Mouse (Mus musculus): ENCODE data around the gene Cntrl.

Gene Cntrl

GRCm38 (mm10) chr2:35109141-35109923, at the start of gene Cntrl:
Gene Cntrl, plus strand, starts transcription at chr2:35109492.
- peak; percentile 98 for DNase-seq (ENCODE audit: extremely low spot score, low spot score)

GRCm38 (mm10) chr2:35060256-35060655, 49.0 kb upstream of the Cntrl start:
- no peak for DNase-seq (ENCODE audit: extremely low spot score, low spot score)

DNA sequence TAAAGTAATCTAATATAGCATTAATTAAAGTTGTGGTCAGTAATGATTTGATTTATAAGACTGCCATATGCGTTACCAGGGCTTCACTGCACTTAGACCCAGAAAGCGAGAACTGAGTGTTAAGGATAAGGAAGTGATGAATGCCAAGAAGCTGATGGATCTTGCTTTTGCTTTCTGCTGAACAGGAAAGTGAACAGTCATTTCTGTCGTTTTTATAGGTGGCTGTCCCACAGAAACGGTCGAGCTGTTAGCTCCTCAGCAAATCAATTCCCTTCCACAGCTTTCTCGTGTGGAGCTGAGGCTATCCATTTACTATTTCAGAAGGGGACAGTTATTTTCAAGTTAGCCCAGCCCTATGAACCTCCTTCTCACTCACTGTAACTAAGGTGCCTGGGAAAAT, 48.4 kb upstream of the Cntrl start:
- DNase-seq (ENCODE audit: extremely low spot score, low spot score) = no peak

DNA sequence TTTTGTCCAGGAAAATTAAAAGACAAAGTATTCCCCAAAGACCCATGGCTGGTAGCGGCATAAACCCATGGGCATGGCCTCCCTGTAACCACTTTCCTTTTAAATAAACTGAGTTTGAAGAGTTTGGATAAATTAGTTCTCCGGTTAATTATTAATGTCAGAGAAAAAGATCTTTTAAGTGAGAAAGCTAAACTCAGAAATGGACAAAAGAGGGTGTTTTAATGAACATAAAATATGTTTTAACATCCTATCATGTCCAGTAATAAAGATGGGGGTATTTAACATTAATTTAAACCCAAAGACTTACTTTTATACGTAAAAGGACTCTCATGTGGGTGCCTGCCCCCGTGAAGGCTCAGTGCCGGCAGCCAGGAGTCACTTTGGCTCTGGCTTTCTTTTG, 48.0 kb upstream of the Cntrl start, which contains the start of gene Hc:
Gene Hc, minus strand, starts transcription at position 101 of the 400 bp plus-strand sequence.
- no peak for DNase-seq (ENCODE audit: extremely low spot score, low spot score)

- DNase-seq (ENCODE audit: extremely low spot score, low spot score) = no peak
These were observed 45.8 kb upstream of the Cntrl start for GRCm38 (mm10) chr2:35063333-35064030.

DNA sequence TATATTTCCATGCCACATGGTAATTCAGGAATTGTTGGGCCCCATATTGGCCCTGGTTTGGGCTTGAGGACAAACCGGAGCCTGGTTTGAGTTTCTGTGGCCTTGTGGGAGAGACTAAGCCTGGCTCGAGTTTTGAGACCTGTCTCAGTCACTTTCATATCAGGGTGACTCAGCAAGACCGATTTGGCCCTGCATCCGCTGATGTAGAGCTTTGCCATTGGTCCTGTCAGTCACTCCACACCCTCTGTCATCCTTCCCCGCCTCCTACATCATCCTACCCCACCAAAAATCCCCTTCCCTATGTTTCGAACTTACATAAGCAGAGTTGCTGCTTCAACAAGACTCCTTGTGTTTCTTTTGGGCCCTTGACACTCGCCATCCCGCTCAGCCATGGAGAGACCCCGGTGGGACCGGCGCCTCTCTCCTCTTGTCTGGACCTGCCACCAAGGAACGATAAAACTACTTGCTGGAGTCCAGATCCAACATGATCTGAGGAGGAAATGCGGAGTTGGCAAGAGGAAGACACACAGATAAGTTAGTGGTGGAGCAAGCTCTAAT, 42.7 kb upstream of the Cntrl start:
- no peak for DNase-seq (ENCODE audit: extremely low spot score, low spot score)

DNA sequence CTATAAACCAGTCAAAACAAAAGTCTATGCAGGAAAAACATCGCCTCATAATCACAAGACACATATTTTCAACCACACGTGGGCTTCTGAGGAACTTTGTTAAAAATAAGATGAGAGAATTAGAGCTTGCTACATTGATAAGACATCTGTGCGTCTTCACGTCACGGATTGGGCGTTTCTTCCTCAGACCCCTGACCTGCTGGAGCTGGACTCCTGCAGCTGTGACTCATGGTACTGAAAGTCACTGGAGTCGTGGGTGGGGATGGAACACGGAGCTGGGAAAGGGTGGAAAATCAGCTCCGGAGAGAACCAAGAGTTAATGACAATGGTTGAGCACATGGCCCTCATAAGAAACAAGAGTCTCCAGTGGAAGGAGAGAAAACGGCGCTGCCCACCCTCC, 42.2 kb upstream of the Cntrl start:
- DNase-seq (ENCODE audit: extremely low spot score, low spot score) = no peak

- DNase-seq (ENCODE audit: extremely low spot score, low spot score) = no peak
These were observed 40.2 kb upstream of the Cntrl start for GRCm38 (mm10) chr2:35069124-35069523.

- no peak for DNase-seq (ENCODE audit: extremely low spot score, low spot score)
These were observed 39.0 kb upstream of the Cntrl start for GRCm38 (mm10) chr2:35070275-35070674.

- no peak for DNase-seq (ENCODE audit: extremely low spot score, low spot score)
These were observed 36.7 kb upstream of the Cntrl start for GRCm38 (mm10) chr2:35072547-35072946.

DNA sequence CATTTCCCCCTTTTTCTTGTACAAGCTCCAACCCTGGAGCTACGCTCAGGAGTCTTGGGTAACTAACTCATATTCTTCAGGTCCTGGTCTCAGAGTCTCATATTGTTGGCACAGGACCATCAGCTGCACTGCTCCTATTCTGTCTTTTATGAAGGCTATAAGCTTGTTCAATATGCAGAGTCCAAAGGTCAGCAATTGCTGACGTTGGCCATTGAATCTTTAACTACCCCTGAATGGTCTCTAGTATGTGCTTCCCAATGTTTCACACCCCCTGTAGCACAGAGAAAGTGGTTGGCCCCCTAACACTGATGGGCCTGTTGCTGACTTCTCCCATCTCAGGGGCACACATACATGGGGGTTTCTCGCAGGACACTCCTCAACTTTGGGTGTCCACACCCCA, 35.0 kb upstream of the Cntrl start:
- no peak for DNase-seq (ENCODE audit: extremely low spot score, low spot score)

DNA sequence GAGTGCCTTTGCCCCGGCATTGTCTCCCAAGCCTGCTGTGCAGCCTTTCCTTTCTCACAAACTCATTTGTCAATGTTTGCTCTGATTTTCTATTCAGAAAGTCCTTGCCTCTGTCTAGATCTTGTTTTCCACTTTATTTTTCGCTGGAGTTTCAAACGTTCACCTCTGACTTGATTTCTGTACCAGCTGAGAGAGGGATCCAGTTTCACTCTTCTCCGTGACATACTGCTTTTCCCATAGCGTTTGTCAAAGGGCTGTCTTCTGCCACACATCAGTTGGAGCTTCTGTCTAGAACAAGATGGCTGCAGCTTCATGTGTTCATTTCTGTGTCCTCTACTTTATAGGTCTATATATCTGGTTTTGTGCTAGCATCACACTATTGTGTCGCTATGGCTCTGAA, 30.1 kb upstream of the Cntrl start:
- no peak for DNase-seq (ENCODE audit: extremely low spot score, low spot score)

DNA sequence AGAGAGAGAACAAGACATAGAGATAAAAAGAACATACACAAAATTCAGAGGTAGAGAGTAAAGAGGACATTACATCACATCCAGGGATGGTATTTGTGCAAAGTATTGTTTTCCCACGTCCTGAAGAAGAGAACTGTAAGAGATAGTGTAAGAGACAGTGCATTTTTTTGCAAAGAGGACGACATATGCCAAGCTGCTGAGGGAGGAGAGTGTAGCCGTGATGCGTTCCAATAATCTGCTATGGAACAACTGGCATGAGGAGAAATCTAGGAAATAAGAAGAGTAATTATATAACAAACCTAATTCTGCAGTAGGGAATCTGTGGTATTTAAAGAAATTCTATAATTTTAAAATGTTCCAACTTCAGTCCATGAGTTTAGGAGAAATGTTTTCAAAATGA, 21.9 kb upstream of the Cntrl start:
- no peak for DNase-seq (ENCODE audit: extremely low spot score, low spot score)

- no peak for DNase-seq (ENCODE audit: extremely low spot score, low spot score)
These were observed 8.8 kb upstream of the Cntrl start for GRCm38 (mm10) chr2:35100529-35100928.

DNA sequence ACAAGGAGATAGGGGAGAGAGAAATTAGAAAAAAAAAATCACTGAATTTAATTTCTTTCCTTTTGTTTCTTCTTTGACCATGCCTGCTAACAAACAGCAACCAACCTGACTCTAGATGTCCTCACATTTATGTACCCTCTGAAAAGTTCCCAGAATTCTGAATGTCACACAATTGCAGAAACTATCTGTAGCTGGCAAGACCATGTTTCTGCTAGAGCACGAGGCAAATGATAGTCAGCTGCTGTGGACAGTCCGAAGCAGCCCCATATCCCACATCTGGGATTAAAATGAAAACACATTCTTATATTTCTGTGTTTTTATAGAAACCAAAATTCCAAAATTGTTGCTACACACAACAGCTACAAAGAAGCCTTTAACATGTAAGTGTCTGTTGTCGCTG, 7.8 kb upstream of the Cntrl start, which contains the start of gene AI182371:
Gene AI182371, minus strand, starts transcription at position 101 of the 400 bp plus-strand sequence.
- DNase-seq (ENCODE audit: extremely low spot score, low spot score) = no peak

DNA sequence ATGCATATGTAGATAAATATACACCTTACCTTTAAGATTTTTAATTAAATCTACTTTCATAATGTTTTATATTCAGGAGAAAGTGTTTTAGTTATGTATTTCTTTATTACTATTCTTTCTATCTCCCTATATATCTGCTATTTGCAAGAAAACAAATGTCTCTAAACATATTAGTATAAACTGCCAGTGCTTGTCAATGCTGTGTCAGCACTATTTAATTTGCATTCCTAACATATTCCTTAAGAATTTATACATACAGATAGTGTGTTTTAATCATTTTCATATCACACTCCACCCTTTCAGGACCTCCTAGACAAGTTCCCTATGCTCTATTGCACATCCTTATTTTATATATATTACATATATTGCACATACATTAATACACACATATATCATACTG, 6.5 kb upstream of the Cntrl start:
- no peak for DNase-seq (ENCODE audit: extremely low spot score, low spot score)

DNA sequence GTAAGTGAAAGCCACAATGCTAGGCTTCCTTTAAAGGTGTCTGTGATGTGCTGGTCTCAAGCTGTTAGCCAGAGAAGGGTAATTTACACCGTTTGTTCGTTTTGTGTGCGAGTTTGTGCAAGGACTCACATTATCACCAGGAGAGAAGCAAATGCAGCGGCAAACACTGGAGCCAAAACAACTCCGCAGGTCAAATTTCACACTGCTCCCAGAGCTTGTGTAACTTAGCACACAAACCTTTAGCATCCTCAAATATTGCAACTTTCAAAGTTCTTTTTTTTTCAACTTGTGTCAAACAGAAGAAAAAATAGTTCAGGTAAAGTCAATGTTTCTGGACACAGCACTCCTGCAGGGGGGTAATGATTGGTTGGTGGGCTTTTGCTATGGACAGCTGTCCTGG, 5.7 kb upstream of the Cntrl start:
- no peak for DNase-seq (ENCODE audit: extremely low spot score, low spot score)

- no peak for DNase-seq (ENCODE audit: extremely low spot score, low spot score)
These were observed 4.4 kb upstream of the Cntrl start for GRCm38 (mm10) chr2:35104843-35105242.

- DNase-seq (ENCODE audit: extremely low spot score, low spot score) = no peak
These were observed 1.2 kb upstream of the Cntrl start for GRCm38 (mm10) chr2:35107984-35108635.

GRCm38 (mm10) chr2:35108712-35109111, 580 bp upstream of the Cntrl start:
- DNase-seq (ENCODE audit: extremely low spot score, low spot score) = peak; percentile 44

- no peak for DNase-seq (ENCODE audit: extremely low spot score, low spot score)
These were observed 622 bp downstream of the Cntrl start for GRCm38 (mm10) chr2:35109924-35110304.

DNA sequence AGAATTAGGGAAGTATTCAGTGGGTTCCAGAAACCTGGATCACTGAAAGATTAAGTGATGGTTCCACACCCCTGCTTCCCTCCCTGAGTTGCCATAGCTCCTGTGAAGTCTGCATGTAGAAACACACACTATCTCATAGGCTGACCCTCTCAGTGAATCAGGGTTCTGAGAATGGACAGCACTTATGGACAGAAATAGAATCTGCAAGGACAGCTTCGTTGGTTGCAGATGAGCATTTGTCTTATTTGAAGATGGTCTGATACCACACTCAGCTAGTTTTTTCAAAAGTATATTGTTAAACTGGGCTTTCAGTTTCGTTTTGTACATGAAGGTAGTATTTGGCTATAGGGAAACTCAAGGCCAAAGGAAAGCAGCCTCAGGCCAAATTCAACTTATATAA, 1.2 kb downstream of the Cntrl start:
- no peak for DNase-seq (ENCODE audit: extremely low spot score, low spot score)

Measured in neural tube, embryonic 10.5 days (tissue).